Mouse (Mus musculus) embryo, embryonic 11 days (tissue): ENCODE data around the gene Adcy2.
A peak's percentile ranks its signal among the peaks of the same experiment; 100 is the strongest.

ENCODE experiments used
- DNase-seq: peaks from one replicate; pipeline ENCODE4 v3.0.0-alpha.2; 2015

Gene Adcy2

DNA sequence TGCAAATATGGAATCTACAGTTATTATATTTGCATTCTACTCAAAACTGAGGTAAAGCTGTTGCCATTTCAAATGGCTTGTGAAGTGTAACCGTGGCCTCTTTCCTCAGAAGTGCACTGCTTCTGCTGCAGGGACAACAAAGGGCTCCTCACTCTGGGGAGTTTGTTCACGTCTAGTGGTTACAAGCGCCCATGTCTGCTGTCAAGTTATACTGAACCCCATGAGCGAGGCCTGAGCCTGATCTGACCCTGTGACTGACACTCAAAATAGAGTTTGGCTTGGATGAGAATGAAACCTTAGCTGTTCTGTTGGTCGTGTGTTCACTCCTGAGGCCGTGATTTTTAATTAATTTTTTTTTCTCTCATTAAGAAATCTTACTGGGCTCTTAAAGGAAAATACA lies 38.8 kb downstream of the Adcy2 start:
- DNase-seq = no peak

DNA sequence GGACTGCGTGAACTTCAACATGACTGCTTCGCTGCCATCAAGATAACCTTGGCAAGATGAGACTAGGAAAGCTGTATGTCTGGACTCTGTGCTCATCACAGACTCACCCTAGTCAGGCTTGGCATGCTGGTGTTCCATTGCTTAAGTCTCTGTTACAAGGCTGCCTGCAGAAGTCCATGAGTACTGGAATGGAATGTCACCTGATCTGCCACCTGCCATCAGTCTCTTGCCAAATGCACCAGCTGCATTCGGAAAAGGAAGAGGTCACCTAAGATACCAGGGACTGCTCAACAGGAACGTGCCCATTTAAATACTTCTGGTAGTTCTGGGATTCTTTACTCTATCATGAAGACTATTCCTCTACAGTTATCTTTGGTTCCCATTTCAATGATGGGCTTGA lies 39.9 kb downstream of the Adcy2 start:
- DNase-seq = no peak

DNA sequence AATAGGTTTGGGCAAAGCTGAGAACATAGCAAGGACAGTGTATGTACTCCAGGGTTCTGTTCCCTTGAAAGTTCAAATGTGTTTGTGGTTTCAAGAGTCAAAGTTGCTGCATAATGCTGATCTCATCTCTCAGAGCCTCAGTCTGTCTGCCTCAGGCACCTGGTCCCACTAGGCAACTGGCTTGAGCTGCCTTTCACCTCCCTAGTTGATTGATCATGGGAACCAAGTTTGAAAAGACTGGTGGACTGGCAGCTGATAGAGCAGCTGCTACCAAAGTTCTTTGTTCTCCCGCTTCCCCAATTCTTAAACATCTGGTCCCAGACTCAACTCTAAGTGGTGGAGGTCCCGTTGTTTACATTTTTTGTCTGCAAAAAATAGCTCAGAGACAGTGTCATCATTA lies 56.6 kb downstream of the Adcy2 start:
- no peak for DNase-seq

DNA sequence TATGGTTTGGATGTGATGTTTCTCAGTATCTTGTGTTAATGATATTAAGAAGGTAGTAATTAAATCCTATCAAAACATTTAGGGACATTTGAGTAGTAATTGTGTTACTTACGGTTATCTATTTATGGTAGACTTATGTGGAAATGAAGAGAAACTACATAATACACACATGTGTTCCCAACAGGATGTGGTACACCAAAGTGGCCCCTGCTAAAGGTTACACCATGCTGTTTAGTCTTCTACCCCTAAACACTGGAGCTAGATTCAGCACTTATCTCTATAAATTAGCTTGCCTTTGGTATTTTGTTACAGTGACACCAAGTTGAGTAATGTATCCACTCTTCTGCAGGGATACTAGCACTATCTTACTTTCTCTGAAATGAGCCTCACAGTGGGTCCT lies 57.9 kb downstream of the Adcy2 start:
- no peak for DNase-seq

GRCm38 (mm10) chr13:68932283-68932647 lies 67.1 kb downstream of the Adcy2 start:
- DNase-seq = no peak

DNA sequence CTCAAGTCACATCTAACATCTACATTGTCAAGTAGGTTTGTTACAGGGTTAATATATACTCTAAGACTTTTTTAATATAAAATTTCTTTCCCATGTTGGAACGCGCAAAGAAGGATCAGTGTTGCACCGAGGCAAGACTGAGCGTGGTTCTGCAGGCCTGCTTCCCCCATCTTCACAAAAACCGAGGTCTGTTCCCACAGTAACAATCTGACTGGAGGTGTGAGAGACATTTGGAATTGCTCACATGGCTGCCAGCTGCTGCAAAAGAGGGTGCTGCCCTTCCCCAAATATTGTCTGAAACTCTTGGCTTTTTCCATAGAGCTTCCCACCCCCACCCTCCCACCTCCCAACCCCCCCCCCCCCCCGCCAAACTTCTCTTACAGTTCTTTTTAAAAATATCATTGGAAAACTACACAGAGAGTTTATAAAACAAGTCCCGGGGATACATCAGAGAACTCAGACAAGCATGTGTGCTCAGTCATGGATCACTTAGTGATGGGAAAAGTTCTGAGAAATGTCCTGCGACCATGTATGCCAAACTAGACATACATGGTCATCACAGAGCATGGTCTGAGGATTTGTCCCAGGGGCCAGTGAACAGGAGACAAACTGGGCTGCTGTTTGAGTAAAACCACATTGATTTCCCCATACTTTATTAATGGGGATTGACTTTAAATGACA lies 67.6 kb downstream of the Adcy2 start:
- DNase-seq = no peak

- no peak for DNase-seq
Observed at GRCm38 (mm10) chr13:68928469-68928868, 70.9 kb downstream of the Adcy2 start.

DNA sequence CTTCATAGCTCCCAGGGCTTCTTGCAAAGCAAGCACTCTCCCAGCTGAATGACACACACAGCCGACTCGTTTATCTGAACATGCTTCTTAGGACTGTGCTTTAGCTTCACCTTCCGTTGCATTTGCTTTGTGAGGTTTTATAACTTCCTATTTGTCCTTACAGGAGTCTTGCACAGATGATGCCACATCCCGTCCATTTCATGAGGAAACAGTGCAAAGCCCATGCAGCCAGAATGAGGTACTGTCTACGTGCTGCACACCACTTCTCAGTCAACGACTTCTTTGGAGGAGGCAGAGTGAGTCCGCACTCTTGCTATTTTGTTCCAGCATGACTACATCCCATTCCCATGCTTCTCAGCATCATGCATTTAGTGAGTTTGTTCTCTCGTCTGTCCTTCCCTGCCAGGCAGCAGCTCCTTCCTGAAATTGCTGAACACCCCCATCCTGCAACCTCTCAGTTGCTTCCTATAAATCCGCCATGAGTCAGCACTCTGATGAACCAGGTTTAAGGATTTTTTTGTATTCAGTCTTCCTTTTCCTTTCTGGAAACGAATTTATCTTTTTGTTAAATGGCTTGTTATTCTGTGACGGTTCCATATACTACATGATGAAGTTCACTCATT lies 85.6 kb downstream of the Adcy2 start:
- DNase-seq = no peak

DNA sequence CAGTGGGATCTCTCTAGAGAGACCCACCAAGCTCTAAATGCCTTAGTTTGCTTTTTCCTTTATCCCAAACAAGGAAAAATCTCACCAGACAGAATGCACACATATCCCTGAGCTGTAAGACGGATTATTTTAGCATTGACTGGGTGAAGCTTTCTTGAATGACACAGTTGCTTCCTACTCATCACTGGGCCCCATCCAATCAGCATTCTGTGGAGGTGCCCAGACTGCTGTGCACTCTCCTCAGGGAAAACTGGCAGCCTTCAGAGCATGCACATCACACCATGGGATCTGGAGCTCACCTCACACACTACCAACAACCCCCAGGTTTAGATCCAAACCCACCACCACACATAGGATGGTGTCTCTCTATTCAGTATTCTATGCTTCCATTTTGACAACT lies 92.7 kb downstream of the Adcy2 start:
- no peak for DNase-seq

DNA sequence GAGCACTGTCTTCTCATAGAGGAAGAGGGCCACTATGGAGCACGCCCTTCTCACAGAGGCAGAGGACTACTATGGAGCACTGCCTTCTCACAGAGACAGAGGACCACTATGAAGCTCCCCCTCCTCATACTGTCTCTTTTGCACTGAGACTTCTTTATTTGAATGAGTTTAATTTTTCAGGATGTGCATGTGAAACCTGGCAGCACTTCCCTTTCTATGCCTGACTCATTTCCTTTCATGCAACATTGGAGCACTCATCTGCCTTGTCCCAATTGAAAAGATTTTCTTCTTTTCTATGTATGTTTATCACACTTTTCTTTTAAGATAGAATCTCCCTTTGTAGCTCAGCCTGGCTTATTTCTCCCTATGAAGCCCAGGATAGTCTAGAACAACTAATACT lies 96.6 kb downstream of the Adcy2 start:
- DNase-seq = no peak

- no peak for DNase-seq
Observed at GRCm38 (mm10) chr13:68889929-68890593, 109.3 kb downstream of the Adcy2 start.

DNA sequence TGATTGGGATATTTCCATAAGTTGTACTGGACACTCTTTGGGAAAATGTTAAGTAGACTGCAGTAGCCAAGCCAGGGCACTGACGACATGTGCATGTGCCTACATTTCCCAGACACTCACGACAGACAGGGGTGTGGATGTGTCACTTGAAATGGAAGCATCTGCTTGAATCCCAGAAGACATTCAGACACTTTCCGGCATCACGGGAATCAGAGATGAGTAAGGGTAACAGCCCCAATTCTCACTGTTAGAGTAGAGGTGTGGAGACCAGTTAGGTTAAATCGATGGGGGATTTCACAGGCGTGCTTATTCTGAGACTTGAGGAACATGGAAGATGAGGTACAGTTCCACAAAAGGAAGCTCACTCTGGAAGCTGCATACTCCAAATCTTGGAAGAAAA lies 130.6 kb downstream of the Adcy2 start:
- DNase-seq = no peak

DNA sequence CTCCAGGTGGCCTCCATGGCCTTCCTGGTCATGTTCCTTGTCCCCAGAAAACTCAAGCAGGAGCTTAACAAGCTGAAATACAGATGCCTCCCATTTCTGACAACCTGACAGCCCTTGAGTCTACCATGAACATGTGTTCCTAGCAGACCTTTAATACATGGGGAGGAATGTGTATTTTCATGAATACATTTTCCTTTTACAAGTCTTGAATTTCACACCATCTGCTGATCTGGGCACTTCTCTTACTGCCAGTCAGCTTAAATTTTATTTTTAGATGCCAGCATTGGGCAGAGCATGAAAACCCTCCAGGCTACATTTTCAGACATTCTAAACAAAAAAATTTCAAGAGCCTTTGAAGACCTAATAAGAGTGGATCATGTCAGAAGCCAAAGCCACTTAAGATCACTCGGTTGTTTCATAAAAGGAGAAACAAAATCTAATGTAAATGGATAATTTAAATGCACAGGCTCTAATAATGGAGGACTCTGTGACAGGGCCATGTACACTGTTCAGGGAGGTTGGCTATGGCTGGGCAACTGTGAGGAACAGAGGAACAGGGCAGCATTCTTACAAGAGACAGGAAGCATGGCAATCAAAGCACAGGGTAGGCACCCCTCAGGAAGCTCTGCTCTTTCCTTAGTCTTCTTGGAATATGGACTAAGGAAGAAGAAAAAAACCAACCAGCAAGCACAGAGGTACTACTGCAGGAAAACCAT lies 131.2 kb downstream of the Adcy2 start:
- no peak for DNase-seq

- no peak for DNase-seq
Observed at GRCm38 (mm10) chr13:68860036-68860435, 139.3 kb downstream of the Adcy2 start.

DNA sequence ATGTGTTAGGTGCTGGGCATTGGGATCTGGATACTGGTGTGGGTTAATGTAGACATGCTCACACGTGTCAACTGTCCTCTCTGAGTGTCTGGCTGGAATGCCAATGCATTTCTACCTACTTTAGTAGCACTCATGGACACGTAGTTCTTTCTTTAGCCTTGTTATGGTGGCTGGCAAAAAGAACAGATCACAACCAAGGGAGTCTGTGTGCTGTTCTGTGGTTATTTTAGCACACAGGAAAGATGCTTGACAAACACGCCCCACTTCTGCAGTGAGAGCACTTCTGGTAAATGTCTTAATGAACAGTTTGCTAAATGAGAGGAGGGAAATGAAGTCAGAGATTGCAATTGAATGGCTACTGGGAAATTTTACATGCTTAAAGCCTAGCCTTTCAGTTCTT lies 151.1 kb downstream of the Adcy2 start:
- no peak for DNase-seq

DNA sequence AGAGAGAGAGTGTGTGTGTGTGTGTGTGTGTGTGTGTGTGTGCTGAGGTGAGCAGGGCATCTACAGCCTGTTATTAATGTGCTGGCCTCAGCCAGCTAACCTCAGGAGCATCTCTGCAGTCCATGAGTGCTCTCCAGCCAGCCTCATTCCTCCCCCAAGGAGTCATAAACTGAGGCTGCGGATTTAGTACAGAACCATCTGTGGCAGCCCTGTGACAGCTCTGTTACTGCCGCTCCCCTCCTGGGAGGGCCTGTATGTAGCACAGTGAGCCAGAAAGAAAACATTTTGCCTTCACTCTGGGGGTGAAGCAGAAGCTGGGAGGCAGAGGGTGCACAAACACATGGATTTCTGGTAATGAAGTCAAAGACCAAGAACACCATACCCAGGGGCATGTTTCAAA lies 159.8 kb downstream of the Adcy2 start:
- DNase-seq = peak; percentile 18

- no peak for DNase-seq
Observed at GRCm38 (mm10) chr13:68836183-68836582, 163.2 kb downstream of the Adcy2 start.

DNA sequence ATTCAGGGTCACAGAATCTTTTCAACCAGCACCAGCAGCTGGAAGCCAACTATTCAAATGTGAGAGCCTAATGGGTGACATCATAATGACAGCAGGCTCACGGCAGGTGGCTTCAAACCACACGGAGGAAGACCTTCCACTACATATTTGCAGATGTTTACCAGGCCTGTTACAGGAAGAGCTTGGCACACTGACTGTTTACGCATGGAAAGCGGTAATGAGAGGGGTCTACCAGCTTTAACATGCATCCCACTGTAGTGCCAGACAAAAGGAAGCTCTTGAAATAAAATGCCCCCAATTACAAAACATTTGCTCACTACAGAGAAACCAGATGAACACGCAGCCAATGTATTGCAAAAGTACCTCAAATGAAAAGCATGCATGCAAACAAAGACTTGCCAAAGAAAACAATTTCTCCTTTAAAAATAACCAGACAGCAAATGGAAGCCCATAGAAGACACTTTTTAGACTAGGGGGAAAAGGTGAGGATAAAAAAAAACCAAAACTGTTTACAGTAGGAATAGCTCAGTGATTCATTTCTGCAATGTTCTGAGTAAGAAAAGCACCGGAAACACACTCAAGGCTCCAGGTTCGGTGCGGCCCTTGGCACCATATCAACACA lies 163.8 kb downstream of the Adcy2 start:
- no peak for DNase-seq

DNA sequence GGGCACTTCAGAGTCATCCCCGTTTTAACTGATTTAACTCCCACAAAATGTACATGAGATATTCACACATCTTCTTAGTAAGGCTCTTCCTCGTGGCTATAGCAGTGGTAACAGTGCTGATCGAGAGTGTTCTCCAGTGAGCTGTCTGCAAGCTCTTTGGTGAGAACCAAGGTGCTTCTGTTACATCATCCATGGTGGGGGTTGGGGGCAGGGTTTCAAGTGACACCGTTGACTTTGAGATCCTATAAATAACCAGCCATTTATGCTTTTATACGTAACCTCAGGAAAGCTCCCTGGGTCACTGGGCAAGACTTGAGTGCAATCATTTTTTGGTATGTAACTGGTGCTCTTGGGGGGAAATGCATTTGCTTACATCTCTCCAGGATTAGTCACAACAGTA lies 167.2 kb downstream of the Adcy2 start:
- DNase-seq = no peak

GRCm38 (mm10) chr13:68830030-68830759 lies 169.1 kb downstream of the Adcy2 start:
- no peak for DNase-seq

DNA sequence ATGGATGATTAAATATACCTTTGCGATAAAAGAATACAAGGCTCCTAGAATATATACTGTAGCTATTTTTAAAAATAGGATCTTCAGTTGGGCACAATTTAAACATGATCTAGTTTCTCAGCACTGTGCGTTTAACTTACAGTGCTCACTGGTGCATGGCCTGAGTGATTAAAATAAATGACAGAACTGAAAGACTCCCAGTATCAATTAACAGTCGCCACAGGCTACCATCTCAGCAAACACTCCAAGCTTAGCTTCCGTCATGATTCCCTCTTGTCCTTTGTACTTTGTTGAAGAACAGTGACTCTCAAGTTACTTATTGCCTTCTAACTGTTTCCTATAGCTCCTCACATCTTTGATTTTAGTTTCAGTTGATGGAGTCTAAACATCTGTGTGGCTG lies 170.9 kb downstream of the Adcy2 start:
- no peak for DNase-seq

DNA sequence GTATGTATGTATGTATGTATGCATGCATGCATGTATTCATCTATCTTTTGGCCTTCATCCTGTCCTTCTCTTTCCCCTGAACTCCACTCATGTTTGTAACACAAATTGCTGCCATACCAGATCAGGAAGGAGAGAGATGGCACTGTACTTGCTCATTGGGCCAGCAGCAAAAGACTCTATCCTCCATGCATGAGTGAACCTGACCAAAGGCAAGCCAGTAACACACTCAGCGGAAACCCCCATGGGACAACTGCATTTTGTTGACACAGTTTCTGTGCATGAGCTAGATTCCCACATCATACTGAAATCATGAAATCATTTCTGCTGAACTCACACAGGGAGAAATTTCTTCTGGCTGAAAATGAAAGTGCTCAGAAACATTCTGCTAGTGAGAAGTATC lies 172.9 kb downstream of the Adcy2 start:
- no peak for DNase-seq
